Mouse (Mus musculus) erythroblast, embryonic 14.5 days (primary cell): ENCODE results near the gene Edc4. TPM values are rescaled to one million over a fixed set of nuclear protein-coding genes. Genes with fewer than 3 reads are reported as not detected.

Experiments used
- H3K27me3 ChIP-seq: 2 replicates; pipeline ENCODE4 v1.6.1; 2012; ENCODE audit warnings: inconsistent platforms; ENCODE audit not compliant: control insufficient read depth
- H3K36me3 ChIP-seq: 2 replicates; pipeline ENCODE4 v1.6.1; 2012; ENCODE audit warnings: mild to moderate bottlenecking, inconsistent platforms; ENCODE audit not compliant: control insufficient read depth
- H3K4me1 ChIP-seq: 2 replicates; pipeline ENCODE4 v1.6.1; 2012; ENCODE audit warnings: inconsistent platforms; ENCODE audit not compliant: control insufficient read depth
- H3K4me3 ChIP-seq: replicated peaks from 2 replicates; pipeline ENCODE3; 2012; ENCODE audit warnings: moderate library complexity, mild to moderate bottlenecking, inconsistent platforms
- H3K9me3 ChIP-seq: 2 replicates; pipeline ENCODE4 v1.6.1; 2012; ENCODE audit warnings: low read length, inconsistent platforms, mixed read lengths; ENCODE audit not compliant: control insufficient read depth
- GATA1 ChIP-seq: IDR thresholded peaks from 2 replicates; pipeline ENCODE4 v1.6.1; 2012; ENCODE audit warnings: low read length, inconsistent platforms, mixed read lengths
- TAL1 ChIP-seq: IDR thresholded peaks from 3 replicates; pipeline ENCODE4 v1.6.1; 2012; ENCODE audit warnings: low read length, inconsistent platforms, mixed read lengths
- polyA plus RNA-seq: library from polyadenylated mRNA; stranded (reverse); fragments of >175 nt; gene quantifications from 2 replicates; pipeline ENCODE4 v1.2.3, GENCODE M21; 2012

Gene Edc4
- polyA plus RNA-seq, 1 experiment: 1.3 TPM

GRCm38 (mm10) chr8:105860143-105860981 is 20.3 kb upstream of the Edc4 start, which contains the start of gene Nutf2:
Gene Nutf2, plus strand, starts transcription at chr8:105860580.
- no peaks in the 10 kb centered on the region for H3K9me3 ChIP-seq
- no peak for TF ChIP-seq TAL1
- TF ChIP-seq GATA1: no peak
- peak within 1 kb of the TSS; percentile 78 for H3K4me3 ChIP-seq
- no peaks in the 10 kb centered on the region for H3K27me3 ChIP-seq
- peaks cover 90% of the 10 kb centered on the region for H3K4me1 ChIP-seq
- H3K36me3 ChIP-seq: peaks cover 51% of the 10 kb centered on the region

- TF ChIP-seq TAL1 (no peak), GATA1 (no peak)
- peak overlapping the region; percentile 78 for H3K4me3 ChIP-seq
- H3K27me3 ChIP-seq: no peaks in the 10 kb centered on the region
- peaks cover 62% of the 10 kb centered on the region for H3K36me3 ChIP-seq
- peaks cover 90% of the 10 kb centered on the region for H3K4me1 ChIP-seq
- no peaks in the 10 kb centered on the region for H3K9me3 ChIP-seq
These were observed 18.7 kb upstream of the Edc4 start for GRCm38 (mm10) chr8:105861951-105862350.

- Histone ChIP-seq H3K36me3 (peaks cover 87% of the 10 kb centered on the region), H3K4me3 (no peak overlapping the region), H3K9me3 (no peaks in the 10 kb centered on the region), H3K4me1 (peaks cover 73% of the 10 kb centered on the region), H3K27me3 (no peaks in the 10 kb centered on the region)
- TF ChIP-seq GATA1: no peak
- peak; percentile 37; the same call in 1 of the 3 replicates for TF ChIP-seq TAL1
These were observed 14.2 kb upstream of the Edc4 start for GRCm38 (mm10) chr8:105866364-105867029.

- no peaks in the 10 kb centered on the region for H3K27me3 ChIP-seq
- no peaks in the 10 kb centered on the region for H3K9me3 ChIP-seq
- peaks cover 94% of the 10 kb centered on the region for H3K36me3 ChIP-seq
- peaks cover 20% of the 10 kb centered on the region for H3K4me1 ChIP-seq
- H3K4me3 ChIP-seq: no peak overlapping the region
- no peak for TF ChIP-seq TAL1
These were observed 6.4 kb upstream of the Edc4 start for GRCm38 (mm10) chr8:105874301-105874700.

GRCm38 (mm10) chr8:105889756-105890465 is 9.2 kb downstream of the Edc4 start:
- H3K27me3 ChIP-seq: no peaks in the 10 kb centered on the region
- TF ChIP-seq GATA1 (no peak), TAL1 (no peak)
- peaks cover 5% of the 10 kb centered on the region for H3K4me1 ChIP-seq
- no peak overlapping the region for H3K4me3 ChIP-seq
- H3K36me3 ChIP-seq: peaks cover 99% of the 10 kb centered on the region
- no peaks in the 10 kb centered on the region for H3K9me3 ChIP-seq

DNA sequence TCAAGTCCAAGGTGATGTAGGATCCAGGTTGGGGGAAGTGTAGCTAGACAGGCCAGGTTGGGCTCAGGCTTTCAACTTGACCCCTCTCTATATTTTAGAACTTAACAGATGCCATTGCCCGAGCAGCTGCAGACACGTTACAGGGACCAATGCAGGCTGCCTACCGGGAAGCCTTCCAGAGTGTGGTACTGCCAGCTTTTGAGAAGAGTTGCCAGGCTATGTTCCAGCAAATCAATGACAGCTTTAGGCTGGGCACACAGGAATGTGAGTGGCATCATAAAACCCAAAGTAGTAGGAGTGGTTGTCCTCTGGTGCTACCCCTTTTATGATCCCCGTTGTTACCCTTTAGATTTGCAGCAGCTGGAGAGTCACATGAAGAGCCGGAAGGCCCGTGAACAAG is 10.2 kb downstream of the Edc4 start:
- Histone ChIP-seq H3K9me3 (no peaks in the 10 kb centered on the region), H3K4me1 (peaks cover 5% of the 10 kb centered on the region), H3K36me3 (peaks cover 95% of the 10 kb centered on the region), H3K27me3 (no peaks in the 10 kb centered on the region), H3K4me3 (no peak overlapping the region)
- TF ChIP-seq GATA1 (no peak), TAL1 (no peak)

DNA sequence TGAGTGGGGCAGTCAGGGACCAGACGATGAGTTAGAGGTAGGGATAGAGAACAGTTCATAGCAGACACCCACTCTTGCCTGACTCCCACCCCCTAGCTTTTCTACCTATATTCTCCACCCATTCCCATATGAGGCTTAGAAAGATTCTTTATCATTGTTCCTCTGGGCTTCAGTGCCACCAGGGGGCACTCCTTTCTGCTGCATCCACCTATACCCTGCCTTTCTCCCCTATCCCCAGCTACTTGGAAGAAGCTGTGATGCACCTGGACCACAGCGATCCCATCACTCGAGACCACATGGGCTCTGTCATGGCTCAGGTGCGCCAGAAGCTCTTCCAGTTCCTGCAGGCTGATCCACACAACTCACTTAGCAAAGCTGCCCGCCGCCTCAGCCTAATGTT is 11.8 kb downstream of the Edc4 start:
- TF ChIP-seq GATA1 (no peak), TAL1 (no peak)
- Histone ChIP-seq H3K9me3 (no peaks in the 10 kb centered on the region), H3K36me3 (peaks cover 79% of the 10 kb centered on the region), H3K4me3 (no peak overlapping the region), H3K4me1 (peaks cover 8% of the 10 kb centered on the region), H3K27me3 (no peaks in the 10 kb centered on the region)

DNA sequence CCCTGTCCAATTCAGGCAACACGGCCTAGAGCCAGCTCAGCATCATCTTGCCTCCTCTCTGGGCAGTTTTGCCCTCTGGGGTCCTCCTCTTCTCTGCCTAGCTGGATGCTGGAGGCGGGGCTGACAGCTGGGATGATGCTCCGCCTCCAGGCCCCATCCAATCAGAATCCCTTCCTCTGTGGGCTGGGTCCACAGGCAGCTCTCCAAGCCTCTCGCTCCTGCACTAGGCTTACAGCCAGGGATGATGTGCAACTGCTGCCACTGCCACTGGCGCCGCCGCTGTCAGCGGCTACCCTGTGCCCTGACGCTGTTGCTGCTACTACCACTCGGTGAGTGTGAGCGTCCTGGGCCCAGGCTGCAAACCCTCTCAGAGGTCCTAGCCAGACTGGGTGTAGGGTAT is 12.7 kb downstream of the Edc4 start, which contains the start of gene Nrn1l:
Gene Nrn1l, plus strand, starts transcription at position 229 of the 400 bp plus-strand sequence.
- TF ChIP-seq GATA1 (no peak), TAL1 (no peak)
- Histone ChIP-seq H3K36me3 (peaks cover 70% of the 10 kb centered on the region), H3K27me3 (no peaks in the 10 kb centered on the region), H3K4me1 (peaks cover 11% of the 10 kb centered on the region), H3K9me3 (no peaks in the 10 kb centered on the region), H3K4me3 (no peak within 1 kb of the TSS)
